Comparison of ENCODE assay signal across 8 mouse cellular contexts in the genomic region with DNA sequence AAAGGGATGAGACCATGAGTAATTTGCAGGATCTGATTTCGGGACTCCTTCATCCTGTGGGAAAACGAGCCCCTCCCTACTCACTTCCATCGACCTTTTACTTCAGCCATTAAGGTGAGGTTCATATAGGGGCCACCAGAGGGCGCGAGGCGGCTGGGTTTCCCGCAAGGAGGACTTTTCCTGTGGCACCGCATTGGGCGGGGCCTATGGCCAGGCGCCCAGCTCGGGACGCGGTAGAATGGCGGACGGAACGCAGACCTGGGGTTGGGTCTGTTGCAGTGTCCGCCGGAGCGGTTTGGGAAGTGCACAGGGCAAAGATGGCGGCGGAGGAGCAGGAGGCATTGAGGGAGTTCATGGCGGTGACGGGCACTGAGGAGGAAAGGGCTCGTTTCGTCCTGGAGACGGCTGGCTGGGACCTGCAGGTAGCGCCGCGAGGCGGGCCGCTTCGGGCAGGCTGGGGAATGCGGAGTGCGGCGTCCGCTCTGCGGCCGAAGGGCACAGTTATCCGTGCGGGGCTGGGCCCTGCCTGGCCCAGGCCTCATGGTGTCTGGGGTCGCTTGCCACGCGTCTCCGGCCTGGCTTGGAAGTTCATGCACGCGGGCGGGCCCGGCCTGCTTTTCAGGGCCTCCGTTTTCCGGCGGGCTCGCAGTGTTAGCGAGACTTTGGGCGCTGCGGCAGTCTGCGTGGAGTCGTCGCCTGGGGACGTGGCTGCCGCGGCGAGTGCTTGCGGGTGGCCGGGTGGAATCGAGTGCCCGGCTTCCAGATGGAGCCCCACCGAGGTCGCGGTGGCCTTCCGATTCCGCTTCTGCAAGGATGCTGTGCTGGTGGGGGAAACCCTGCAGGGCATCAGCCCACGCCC.
DNase-seq lines count a peak whose midpoint lies in the region; ATAC-seq and TF ChIP-seq lines count a peak whose summit lies in the region.
"Not testable (repeated sequence)": the region's sequence is repeated elsewhere in the genome, so short reads cannot be mapped to it uniquely, and the experiment has no call there.

No protein-coding gene starts in this region.

- H3K27ac ChIP-seq in ES-Bruce4 (ENCODE audit: insufficient read depth, low read length), result peak overlapping the region; percentile 69; the same call in 1 of the 2 replicates
- peak overlapping the region; percentile 70 for H3K27ac ChIP-seq in forebrain, embryonic 13.5 days
- H3K27ac ChIP-seq in liver, postnatal 0 days (ENCODE audit: low read depth), result peak overlapping the region; percentile 52; the same call in 1 of the 2 replicates
- H3K27ac ChIP-seq in neural tube, embryonic 14.5 days (ENCODE audit: low read depth, low read length), result peak overlapping the region; percentile 57

- TF ChIP-seq POLR2A in ES-Bruce4 (IDR thresholded peaks at IDR 0.05; ENCODE audit: insufficient read depth, low read length), result not testable (repeated sequence)

- not testable (repeated sequence) for H3K4me1 ChIP-seq in ES-Bruce4 (ENCODE audit: control insufficient read depth, insufficient read depth, low read length); forebrain, embryonic 13.5 days; liver, postnatal 0 days (ENCODE audit: insufficient read depth); neural tube, embryonic 14.5 days (ENCODE audit: control insufficient read depth, insufficient read depth, low read length)

- TF ChIP-seq CTCF in ES-Bruce4 (IDR thresholded peaks at IDR 0.05; ENCODE audit: low read depth, low read length), result peak; percentile 28
- TF ChIP-seq CTCF in liver, postnatal 0 days (IDR thresholded peaks at IDR 0.05; ENCODE audit: low read depth), result peak; percentile 75

- intact Hi-C loops in heart, postnatal 10 days (cut with DNase I), result not testable (repeated sequence)

- not testable (repeated sequence) for H3K36me3 ChIP-seq in ES-Bruce4 (ENCODE audit: control insufficient read depth, insufficient read depth, low read length, poor library complexity, severe bottlenecking); forebrain, embryonic 13.5 days (ENCODE audit: poor library complexity, severe bottlenecking); liver, postnatal 0 days (replicated peaks; ENCODE audit: insufficient read depth, low read length); neural tube, embryonic 14.5 days (ENCODE audit: control insufficient read depth, insufficient read depth, low read length)

- peak; percentile 100 for DNase-seq in heart, postnatal 10 days
- peak; percentile 84 for DNase-seq in large intestine, adult 2 months (ENCODE audit: low read depth, low spot score)
- peak; percentile 95 for DNase-seq in liver, postnatal 0 days
- DNase-seq in testis, postnatal 10 days (ENCODE audit: low spot score), result peak; percentile 100

- 14% methylated on average over 68 of the region's 72 CpGs for WGBS in forebrain, embryonic 13.5 days
- WGBS in large intestine, adult 2 months, result 10% methylated on average over 70 of the region's 72 CpGs
- 7% methylated on average over 55 of the region's 72 CpGs for WGBS in liver, postnatal 0 days (ENCODE audit: insufficient replicate concordance)
- 11% methylated on average over 57 of the region's 72 CpGs for WGBS in neural tube, embryonic 14.5 days

- peak overlapping the region; percentile 99 for H3K9ac ChIP-seq in ES-Bruce4 (ENCODE audit: low read depth, poor library complexity, severe bottlenecking)
- peak overlapping the region; percentile 69 for H3K9ac ChIP-seq in forebrain, embryonic 13.5 days
- peak overlapping the region; percentile 86 for H3K9ac ChIP-seq in liver, postnatal 0 days (replicated peaks)
- peak overlapping the region; percentile 63 for H3K9ac ChIP-seq in neural tube, embryonic 14.5 days (replicated peaks; ENCODE audit: low read depth, low read length)

- H3K4me2 ChIP-seq in forebrain, embryonic 13.5 days, result peak overlapping the region; percentile 40
- H3K4me2 ChIP-seq in liver, postnatal 0 days (ENCODE audit: low read depth, low read length), result peak overlapping the region; percentile 48; the same call in 1 of the 2 replicates
- not testable (repeated sequence) for H3K4me2 ChIP-seq in neural tube, embryonic 14.5 days (ENCODE audit: low read depth, low read length)

- not testable (repeated sequence) for H3K27me3 ChIP-seq in ES-Bruce4 (ENCODE audit: control insufficient read depth, insufficient read depth, low read length, poor library complexity, severe bottlenecking); forebrain, embryonic 13.5 days; liver, postnatal 0 days (ENCODE audit: insufficient read depth, low read length); neural tube, embryonic 14.5 days (ENCODE audit: control insufficient read depth, insufficient read depth, low read length)

- TF ChIP-seq EP300 in ES-Bruce4 (IDR thresholded peaks at IDR 0.05; ENCODE audit: insufficient read depth, low read depth, low read length), result 0 out of 2 replicates have a peak, but pooled peaks have one; percentile 28
- 0 out of 2 replicates have a peak, but pooled peaks have one; percentile 24 for TF ChIP-seq EP300 in liver, postnatal 0 days (IDR thresholded peaks at IDR 0.05; ENCODE audit: low read depth)

- not testable (repeated sequence) for H3K9me3 ChIP-seq in ES-Bruce4 (replicated peaks; ENCODE audit: control insufficient read depth, insufficient read depth, low read length, poor library complexity, severe bottlenecking); forebrain, embryonic 13.5 days (replicated peaks); liver, postnatal 0 days (ENCODE audit: low read length); neural tube, embryonic 14.5 days (ENCODE audit: control insufficient read depth, low read length)

- ATAC-seq in cerebellum, adult (ENCODE audit: insufficient number of reproducible peaks, low FRiP score, low TSS enrichment), result peak; percentile 96
- peak; percentile 100 for ATAC-seq in forebrain, embryonic 13.5 days
- ATAC-seq in liver, postnatal 0 days, result peak; percentile 100
- ATAC-seq in neural tube, embryonic 14.5 days (ENCODE audit: low read depth), result peak; percentile 100

- peak overlapping the region; percentile 98 for H3K4me3 ChIP-seq in ES-Bruce4 (ENCODE audit: low read depth, low read length)
- H3K4me3 ChIP-seq in forebrain, embryonic 13.5 days, result peak overlapping the region; percentile 54
- H3K4me3 ChIP-seq in liver, postnatal 0 days (ENCODE audit: low read depth, low read length), result peak overlapping the region; percentile 67
- peak overlapping the region; percentile 47 for H3K4me3 ChIP-seq in neural tube, embryonic 14.5 days (ENCODE audit: low read depth, low read length)

Comparison
In these comparisons a context has a peak if more than half of its experiments do, and no peak if none do; other contexts are left out.
1. Peak in every context shown above with its lines: DNase-seq, ATAC-seq, H3K4me3 ChIP-seq and H3K27ac ChIP-seq.
2. H3K4me3 ChIP-seq: peak in every context shown above with its lines; median percentile 98 in ES-Bruce4; 67 in liver, postnatal 0 days; 54 in forebrain, embryonic 13.5 days; 47 in neural tube, embryonic 14.5 days.